Mouse (Mus musculus): ENCODE data around the gene Auts2.
A peak's percentile ranks its signal among the peaks of the same experiment; 100 is the strongest.

Auts2 gene

DNA sequence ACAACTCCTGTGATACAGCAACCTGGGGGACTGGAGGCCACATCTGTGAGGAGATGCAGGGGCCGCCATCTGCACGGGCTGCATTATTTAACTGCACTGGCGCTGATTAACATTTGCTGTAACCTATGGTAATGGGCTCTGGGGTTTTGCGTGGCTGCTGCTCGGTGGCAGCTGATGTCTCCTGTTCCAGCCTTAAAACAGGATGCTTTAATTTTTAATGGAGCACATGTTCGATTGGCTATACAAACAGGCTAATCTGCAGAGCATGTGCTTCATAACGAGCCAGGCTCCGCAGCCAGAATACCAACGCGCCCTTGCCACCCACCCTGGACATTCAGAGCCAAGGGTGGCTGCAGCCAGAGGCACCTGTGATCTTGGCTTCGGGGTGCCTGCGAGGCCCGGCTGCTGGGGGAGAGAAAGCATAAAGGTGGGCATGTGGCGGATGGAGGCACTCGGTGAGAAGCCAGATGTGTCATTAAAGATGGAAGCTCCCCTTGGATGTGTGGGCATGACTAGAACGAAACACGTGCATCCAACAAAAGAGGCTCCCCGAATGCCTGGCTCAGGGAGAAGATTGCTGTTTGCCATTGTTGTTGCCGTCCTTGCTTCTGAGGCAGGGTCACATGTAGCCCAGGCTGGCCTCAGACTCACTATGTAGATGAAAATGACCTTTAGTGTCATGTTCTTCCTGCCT lies 884.2 kb downstream of the Auts2 start:
- DNase-seq (ENCODE audit: low spot score), result no peak

DNA sequence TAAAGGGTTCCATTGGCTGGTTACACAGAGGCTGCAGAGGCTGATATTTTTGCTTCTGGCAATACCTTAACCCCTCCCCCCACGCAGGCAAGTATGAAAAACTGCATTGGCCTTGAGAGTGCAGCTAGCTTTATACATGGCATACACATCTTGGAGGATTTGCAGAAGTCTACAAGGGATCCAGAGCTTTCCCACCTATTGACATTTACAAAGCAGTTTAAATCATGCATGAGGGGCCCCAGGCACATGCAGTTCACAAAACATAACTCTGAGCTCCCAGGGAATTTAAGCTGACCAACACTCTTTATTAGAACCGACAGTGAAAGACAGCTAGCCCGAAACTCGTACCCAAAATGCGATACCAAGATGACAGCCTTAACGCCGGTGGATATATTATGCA lies 888.9 kb downstream of the Auts2 start:
- DNase-seq (ENCODE audit: low spot score), result no peak

GRCm38 (mm10) chr5:131650381-131650891 lies 892.7 kb downstream of the Auts2 start:
- DNase-seq (ENCODE audit: low spot score), result no peak

DNA sequence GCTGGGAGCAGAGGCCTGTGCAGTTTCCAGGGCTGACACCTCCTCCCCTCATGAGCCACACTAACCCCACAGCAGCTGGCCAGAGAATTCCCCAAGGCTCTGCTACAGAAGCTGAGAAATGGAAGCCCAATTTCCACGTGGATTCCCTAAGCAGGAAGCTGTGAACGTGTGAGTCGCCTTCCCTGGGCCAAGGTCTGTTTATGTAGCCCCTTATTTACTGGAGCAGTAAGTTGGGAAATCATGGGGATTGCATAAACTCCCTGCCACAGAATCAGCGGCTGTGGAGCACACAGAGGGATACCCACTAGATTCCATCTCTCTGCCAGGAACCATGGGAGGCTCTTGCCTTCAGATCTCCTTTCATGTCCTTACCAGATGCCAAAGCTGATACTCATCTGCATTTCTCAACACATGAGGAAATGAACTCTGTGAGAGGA lies 895.4 kb downstream of the Auts2 start:
- no peak for DNase-seq (ENCODE audit: low spot score)

DNA sequence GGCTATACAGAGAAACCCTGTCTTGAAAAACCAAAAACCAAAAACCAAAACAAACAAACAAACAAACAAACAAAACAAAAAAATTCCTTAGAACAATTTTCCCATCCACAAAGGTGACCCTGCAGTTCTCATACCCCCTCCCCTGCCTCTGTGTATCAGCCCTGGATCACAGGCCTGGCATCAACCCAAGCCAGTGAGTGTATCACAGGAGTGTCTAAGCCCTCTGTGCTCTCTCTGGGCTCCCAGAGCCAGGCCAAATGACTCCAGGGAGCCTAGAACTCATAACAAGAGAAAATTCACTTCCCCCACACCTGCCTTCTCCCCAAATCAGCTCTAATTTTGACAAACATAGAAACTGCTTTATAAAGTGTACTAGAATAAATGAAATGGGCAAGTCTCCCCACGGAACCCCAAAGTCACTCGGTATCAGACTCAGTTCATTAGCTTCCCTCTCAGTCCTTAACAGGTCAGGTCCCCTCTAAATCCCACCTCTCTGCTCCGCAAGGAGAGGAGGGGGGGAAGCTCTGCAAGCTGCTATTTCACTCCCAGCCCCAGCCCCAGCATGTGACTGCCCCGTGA lies 896.0 kb downstream of the Auts2 start:
- DNase-seq (ENCODE audit: low spot score), result no peak

- no peak for DNase-seq (ENCODE audit: low spot score)
Observed at GRCm38 (mm10) chr5:131646192-131646775, 896.9 kb downstream of the Auts2 start.

DNA sequence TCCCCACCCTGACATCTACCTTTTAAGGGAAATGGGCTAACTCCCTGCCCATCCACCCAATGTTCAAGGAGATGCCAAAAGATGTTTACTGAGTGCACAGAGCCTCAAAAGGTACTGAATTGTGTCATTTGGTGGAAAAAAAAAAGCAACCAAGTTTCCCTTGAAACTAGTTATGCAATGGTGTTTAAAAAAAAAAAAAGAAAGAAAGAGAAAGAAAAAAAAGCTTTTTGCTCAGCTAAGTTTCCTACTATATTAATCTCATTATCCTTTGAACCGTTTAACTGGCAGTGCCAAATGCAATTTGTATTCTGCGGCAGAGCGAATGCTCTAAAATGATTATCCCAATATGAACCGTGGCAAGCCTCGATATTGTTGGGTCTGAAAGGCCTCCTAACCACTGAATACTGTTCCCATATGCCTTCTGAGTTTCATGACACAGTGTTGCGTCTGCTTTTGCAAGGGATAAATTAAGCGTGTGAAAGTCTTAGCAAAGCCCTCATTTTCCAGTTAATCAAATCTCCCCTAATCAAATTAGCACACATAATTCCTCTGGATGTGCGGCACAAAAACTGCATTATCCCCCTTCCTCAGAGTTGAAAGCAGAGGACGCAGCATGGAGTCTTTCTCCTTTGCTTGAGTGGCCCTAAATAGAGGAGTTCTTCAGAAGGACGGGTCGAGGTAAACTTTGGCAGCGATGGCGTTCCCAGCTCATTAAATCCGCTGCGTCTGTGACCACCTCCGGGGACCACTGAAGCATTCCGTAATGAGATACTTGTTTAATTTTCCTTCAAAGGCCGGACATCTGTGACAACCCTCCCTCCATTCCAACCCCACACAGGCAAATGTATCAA lies 897.6 kb downstream of the Auts2 start:
- DNase-seq (ENCODE audit: low spot score), result no peak

DNA sequence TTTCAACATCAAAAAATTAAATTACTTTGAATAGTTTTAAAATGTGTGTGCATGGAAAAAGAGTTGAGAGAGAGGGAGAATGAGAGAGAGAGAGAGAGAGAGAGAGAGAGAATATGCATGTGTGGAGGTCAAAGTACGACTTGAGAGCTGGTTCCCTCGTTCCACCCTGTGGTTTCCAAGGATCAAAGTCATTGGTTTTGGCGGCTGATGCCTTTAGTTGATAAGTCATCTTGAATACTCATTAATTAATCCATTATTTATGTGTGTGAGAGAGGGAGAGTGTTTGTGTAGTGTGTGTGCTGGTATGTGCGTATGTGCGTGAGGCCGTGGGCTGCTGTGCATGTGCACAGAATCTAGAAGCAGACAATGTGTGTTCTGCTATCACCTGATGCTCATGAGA lies 898.8 kb downstream of the Auts2 start:
- no peak for DNase-seq (ENCODE audit: low spot score)

DNA sequence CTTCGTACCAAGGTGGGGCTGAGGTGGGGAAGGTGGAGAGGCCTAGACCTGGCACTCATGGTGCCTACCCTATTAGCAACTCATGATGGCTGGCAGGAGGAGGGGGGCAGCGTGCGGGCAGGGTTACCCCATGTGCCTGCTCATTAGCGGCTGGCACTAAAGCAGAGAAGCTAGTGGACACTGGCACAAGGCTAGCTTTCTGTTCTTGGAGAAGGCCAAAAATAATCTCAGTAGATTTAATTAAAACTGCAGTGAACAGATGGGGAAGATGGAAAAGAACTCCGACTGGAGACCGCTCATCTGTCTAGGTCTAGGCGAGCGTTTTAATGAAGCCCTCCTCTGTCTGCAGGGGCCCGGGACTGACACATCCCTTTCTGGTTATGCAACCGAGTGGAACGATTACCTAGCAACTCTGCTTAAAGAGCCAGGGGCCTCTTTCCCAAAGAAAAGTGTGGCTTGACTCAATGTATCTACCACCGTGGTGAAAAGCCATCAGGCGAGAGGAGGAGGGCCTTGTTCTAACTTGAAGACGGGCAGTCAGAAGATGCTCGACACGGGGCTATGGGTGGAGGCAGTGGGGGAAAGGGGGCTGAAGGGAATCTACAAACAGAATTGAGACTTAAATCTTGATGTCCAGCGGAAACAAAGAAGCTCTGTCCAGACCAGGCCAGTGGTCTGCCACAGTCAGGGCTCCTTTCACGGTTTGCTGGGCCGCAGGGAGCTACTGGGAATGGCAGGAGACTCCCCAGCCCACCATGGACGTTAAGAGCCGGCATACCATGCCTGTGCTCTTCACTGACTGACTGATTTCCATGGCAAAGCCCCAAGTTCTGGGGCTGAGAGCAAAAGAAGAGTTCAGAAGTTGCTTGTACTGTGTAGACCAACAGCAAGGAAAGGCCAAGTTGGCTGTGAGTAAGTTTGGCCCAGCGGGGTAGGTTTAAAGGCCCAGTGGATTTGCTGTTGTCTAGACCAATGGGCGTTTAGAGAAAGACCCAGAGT lies 899.7 kb downstream of the Auts2 start:
- DNase-seq (ENCODE audit: low spot score), result peak; percentile 59

DNA sequence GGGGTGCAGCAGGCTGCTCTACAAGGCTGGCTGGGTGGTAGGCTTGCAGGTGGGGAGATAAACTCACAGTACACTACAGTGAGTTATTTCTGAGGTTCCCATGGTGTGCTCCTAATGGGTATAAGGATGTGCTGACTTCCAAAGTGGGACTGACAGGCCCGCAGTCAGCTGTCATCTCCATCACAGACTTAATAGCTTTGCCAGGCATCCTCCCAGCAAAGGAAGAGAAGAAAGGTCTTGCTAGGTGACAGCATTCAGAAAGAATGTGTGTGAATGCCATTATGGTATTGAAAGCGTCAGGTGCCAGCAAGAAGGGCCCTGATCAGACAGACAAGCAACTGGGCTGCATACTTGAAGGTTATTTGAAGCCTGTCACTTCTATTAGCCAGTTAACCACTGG lies 900.4 kb downstream of the Auts2 start:
- DNase-seq (ENCODE audit: low spot score), result no peak

- no peak for DNase-seq (ENCODE audit: low spot score)
Observed at GRCm38 (mm10) chr5:131636431-131636830, 906.7 kb downstream of the Auts2 start.

DNA sequence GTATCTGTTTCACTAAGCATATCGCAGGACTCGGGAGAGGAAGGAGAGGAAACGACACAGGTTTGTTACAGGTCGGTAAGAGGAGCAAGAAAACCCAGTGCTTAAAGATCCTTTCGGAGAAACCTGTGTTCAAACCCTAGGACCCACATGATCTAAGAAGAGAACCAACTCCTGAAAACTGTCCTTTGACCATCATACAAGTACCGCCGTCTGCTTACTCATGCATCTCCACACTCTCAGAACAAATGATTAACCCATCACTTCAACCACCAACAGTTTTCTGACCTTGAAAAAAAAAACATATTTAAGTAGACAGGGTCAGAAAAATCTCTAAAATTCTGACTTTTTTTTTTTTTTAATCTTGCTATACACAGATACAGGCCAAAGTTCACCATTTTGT lies 908.4 kb downstream of the Auts2 start:
- no peak for DNase-seq (ENCODE audit: low spot score)

- no peak for DNase-seq (ENCODE audit: low spot score)
Observed at GRCm38 (mm10) chr5:131631998-131632379, 911.2 kb downstream of the Auts2 start.

- DNase-seq (ENCODE audit: low spot score), result no peak
Observed at GRCm38 (mm10) chr5:131631038-131631997, 911.8 kb downstream of the Auts2 start.

- no peak for DNase-seq (ENCODE audit: low spot score)
Observed at GRCm38 (mm10) chr5:131630577-131630976, 912.6 kb downstream of the Auts2 start.

DNA sequence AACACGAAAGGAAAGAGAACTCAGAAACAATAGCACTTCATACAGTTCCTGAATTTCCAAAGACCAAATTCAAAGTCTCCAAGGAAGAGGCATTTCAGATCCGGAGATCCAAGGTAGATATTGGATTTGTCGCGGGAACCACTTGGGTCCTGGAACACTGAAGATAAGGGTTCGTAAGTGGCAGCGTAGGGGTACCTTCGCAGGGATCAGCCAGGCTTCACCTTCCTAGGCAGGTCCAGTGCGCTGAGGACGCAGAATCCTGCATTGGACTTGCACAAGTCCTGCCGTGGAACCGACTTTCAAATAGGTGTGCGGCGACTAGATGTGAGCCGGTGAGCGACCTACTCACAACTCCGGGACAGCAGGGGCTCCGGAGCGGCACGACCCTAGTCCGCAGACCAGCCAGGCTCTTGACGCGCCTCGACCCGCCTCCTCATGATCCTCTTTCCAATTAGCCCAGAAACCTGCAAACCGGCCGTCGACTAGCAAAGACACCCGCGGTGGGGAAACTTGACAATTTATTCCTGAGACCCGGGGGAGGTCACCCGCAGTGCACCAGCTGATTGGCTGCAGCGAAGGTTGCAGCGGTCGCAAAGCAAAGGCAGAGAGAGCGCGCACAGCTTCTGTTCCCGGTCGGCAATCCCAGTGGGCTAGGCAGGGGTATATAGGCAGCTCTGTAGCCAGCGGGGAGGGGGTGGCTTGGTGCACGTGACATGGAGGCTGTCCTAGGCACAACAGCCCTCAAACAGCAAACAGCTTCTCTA lies 926.8 kb downstream of the Auts2 start:
- peak; percentile 65 for DNase-seq (ENCODE audit: low spot score)

DNA sequence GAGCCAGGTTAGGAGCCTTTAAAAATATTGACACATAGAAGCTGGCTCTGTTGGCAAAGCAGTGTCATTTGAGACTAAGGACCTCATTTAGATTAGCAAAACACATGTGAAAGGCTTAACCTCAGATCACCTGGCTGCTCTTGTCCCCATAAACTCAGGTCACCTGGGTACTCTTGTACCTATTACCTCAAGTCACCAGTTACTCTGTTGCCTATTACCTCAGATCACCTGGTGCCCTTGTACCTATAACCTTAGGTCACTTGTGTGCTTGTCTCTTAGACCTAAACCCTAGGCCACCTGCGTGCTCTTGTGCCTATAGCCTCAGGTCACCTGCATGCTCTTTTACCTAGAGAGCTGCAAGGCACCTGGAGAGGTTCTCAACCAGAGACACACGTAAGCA lies 928.9 kb downstream of the Auts2 start:
- DNase-seq (ENCODE audit: low spot score), result no peak

DNA sequence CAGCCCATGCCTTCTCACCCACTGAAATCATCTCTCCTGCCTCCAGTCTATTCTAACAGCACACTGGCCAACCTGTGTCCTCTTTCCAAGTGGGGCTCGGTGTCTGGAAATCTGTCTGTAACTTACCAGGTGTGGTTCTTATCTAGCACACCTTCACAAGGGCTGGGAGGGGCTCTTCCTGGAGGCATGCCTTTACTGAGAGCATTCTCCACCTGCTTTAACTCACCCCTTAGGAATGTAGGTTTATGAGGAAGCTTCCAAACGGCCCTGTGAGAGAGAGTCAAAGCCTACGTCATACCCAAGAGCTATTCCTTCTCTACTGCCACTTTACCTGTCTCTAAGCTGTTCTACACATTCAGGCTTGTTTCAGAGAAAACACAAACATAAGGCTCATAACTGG lies 929.8 kb downstream of the Auts2 start:
- DNase-seq (ENCODE audit: low spot score), result no peak

- DNase-seq (ENCODE audit: low spot score), result no peak
Observed at GRCm38 (mm10) chr5:131610702-131611101, 932.4 kb downstream of the Auts2 start.
